Comparison of ENCODE assay signal across 8 mouse cellular contexts in genomic region chr6:128200847-128201640, GRCm38 (mm10). TPM values are rescaled to one million over a fixed set of nuclear protein-coding genes. Genes with fewer than 3 reads are reported as not detected.
DNase-seq lines count a peak whose midpoint lies in the region; ATAC-seq lines count a peak whose summit lies in the region.

No protein-coding gene starts in this region.

- H3K27me3 ChIP-seq in intestine, embryonic 14.5 days (replicated peaks; ENCODE audit: control insufficient read depth, insufficient read depth, low read length), result no peaks in the 10 kb centered on the region

- 1% methylated on average over 20 of the region's 20 CpGs for WGBS in intestine, embryonic 14.5 days

- intact Hi-C loops in gastrocnemius, postnatal 36 days (cut with DNase I), result no loop called here
- intact Hi-C loops in left cerebral cortex, postnatal 25 days (cut with DNase I), result loop anchor here (2.0 kb wide), 1 partner anchor 156 kb away; no protein-coding TSS in a partner anchor

- H3K4me2 ChIP-seq in intestine, embryonic 14.5 days (ENCODE audit: low read length), result peak overlapping the region; percentile 94

- DNase-seq in urinary bladder, adult 18-20 months (ENCODE audit: low spot score in 2 of 2), result peak; percentile 11 to 58
- DNase-seq in urinary bladder, postnatal 10 days (ENCODE audit: low spot score), result no peak
- DNase-seq in embryo, embryonic 10 days (ENCODE audit: low spot score), result peak; percentile 75
- DNase-seq in gastrocnemius, postnatal 36 days, result peak; percentile 33 to 53
- peak; percentile 83 for DNase-seq in intestine, embryonic 14.5 days (ENCODE audit: low spot score)
- DNase-seq in left cerebral cortex, postnatal 25 days (ENCODE audit: low spot score in 2 of 2), result peak; percentile 64 to 71
- peak; percentile 90 for DNase-seq in right cerebral cortex, postnatal 4 days

- H3K4me3 ChIP-seq in intestine, embryonic 14.5 days (ENCODE audit: low read depth, low read length), result peak overlapping the region; percentile 49

- no peak; the same call in none of the 2 replicates for ATAC-seq in intestine, embryonic 14.5 days (replicated peaks; ENCODE audit: low FRiP score, low TSS enrichment, low read depth)
- peak; percentile 21; the same call in 1 of the 2 replicates for ATAC-seq in megakaryocyte-erythroid progenitor cell, adult 5-6 weeks (replicated peaks; ENCODE audit: low FRiP score, low TSS enrichment, poor library complexity, severe bottlenecking)

- no peaks in the 10 kb centered on the region; the same call in 1 of the 2 replicates for H3K4me1 ChIP-seq in intestine, embryonic 14.5 days (replicated peaks; ENCODE audit: control insufficient read depth, insufficient read depth, low read length)

- H3K27ac ChIP-seq in intestine, embryonic 14.5 days (ENCODE audit: low read depth), result no peak overlapping the region

- no peaks in the 10 kb centered on the region for H3K9me3 ChIP-seq in intestine, embryonic 14.5 days (ENCODE audit: control insufficient read depth, low read length)

- peak overlapping the region; percentile 41; the same call in 1 of the 2 replicates for H3K9ac ChIP-seq in intestine, embryonic 14.5 days (ENCODE audit: low read length)

- no peaks in the 10 kb centered on the region for H3K36me3 ChIP-seq in intestine, embryonic 14.5 days (ENCODE audit: control insufficient read depth, insufficient read depth, low read length)

RNA-seq across cellular contexts. Expression of gene Tspan9, which starts 57.6 kb away (rescaled TPM):
- total RNA-seq in gastrocnemius, postnatal 36 days (2021), result 10 to 100 TPM; 34.7 to 39.3 TPM
- polyA plus RNA-seq in intestine, embryonic 14.5 days (2014; fragmentation: Nextera tagmentation; extraction: Ambion mirVana), result 110 and 113 TPM in 2 replicates
- 10 to 100 TPM; 55.2 to 58.6 TPM for total RNA-seq in left cerebral cortex, postnatal 25 days (2021)
- total RNA-seq in megakaryocyte-erythroid progenitor cell, adult 5-6 weeks (2014; fragmentation: Nextera tagmentation), result 0.22 TPM in 1 of 2 replicates, not detected in the other
- total RNA-seq in megakaryocyte-erythroid progenitor cell, adult 5-6 weeks (2017), result 0.19 TPM in 1 of 2 replicates, not detected in the other

Comparison
In these comparisons a context has a peak if more than half of its experiments do, and no peak if none do; other contexts are left out.
1. RNA of gene Tspan9, which starts 57.6 kb away (total RNA-seq): 55.2 to 58.6 TPM in left cerebral cortex, postnatal 25 days and 34.7 to 39.3 TPM in gastrocnemius, postnatal 36 days; 0.19 to 0.22 TPM in megakaryocyte-erythroid progenitor cell, adult 5-6 weeks; every median in the first group is over 10 times any median in the second.